Mouse (Mus musculus) liver, embryonic 16.5 days (tissue): ENCODE data around the gene Trap1a. TPM values are rescaled to one million over a fixed set of nuclear protein-coding genes. Genes with fewer than 3 reads are reported as not detected.

Experiments
- polyA plus RNA-seq: library from polyadenylated mRNA; unstranded; fragments of >200 nt; fragmentation: Nextera tagmentation; extraction: Ambion mirVana; gene quantifications from 2 replicates; pipeline ENCODE4 v1.2.1, GENCODE M21; 2015

The Trap1a gene
- polyA plus RNA-seq, 1 experiment from 2014 or later: not detected

Other genes starting within 250 kb of the Trap1a start
- gene Serpina7, start 248.4 kb upstream of the Trap1a start, polyA plus RNA-seq: 9.7 and 9.9 TPM in 2 replicates
- 0.23 TPM in 1 of 2 replicates, not detected in the other for gene 4930513O06Rik, start 247.4 kb upstream of the Trap1a start, polyA plus RNA-seq
- not detected in 2 replicates for gene 4933428M09Rik, start 154.5 kb upstream of the Trap1a start, polyA plus RNA-seq
- 1.3 and 1.6 TPM in 2 replicates for gene Mum1l1, start 123.6 kb upstream of the Trap1a start, polyA plus RNA-seq
- 0.53 and 0.78 TPM in 2 replicates for gene D330045A20Rik, start 146.7 kb downstream of the Trap1a start, polyA plus RNA-seq
- 70.1 and 74.7 TPM in 2 replicates for gene Rnf128, start 229.6 kb downstream of the Trap1a start, polyA plus RNA-seq